ENCODE assay signal across 9 mouse cellular contexts in genomic region chr11:5836126-5836525, GRCm38 (mm10). TPM values are rescaled to one million over a fixed set of nuclear protein-coding genes. Genes with fewer than 3 reads are reported as not detected.
DNase-seq lines count a peak whose midpoint lies in the region; ATAC-seq and TF ChIP-seq lines count a peak whose summit lies in the region.
"Had no signal": no experiment of that assay in that cellular context is flagged by ENCODE, and none has a peak within 500 bp of the region (broad histone marks: within the 10 kb centered on the region; RNA-seq: fewer than 3 reads in every experiment).

No protein-coding gene starts in this region.

- H3K9ac ChIP-seq in midbrain, embryonic 16.5 days (ENCODE audit: low read depth, low read length): no peak overlapping the region

- no peaks in the 10 kb centered on the region for H3K9me3 ChIP-seq in midbrain, embryonic 16.5 days (replicated peaks; ENCODE audit: control insufficient read depth, low read length, poor library complexity, severe bottlenecking)

- CTCF ChIA-PET in Patski (lab: Charles Lee): interaction anchor here (0.7 to 7.3 kb wide), 21 partner anchors 11 to 111 kb away, joined by 3 to 82 read pairs (median 5); partner anchors contain the start of genes Dbnl, Pgam2 and Pold2

- TF ChIP-seq CTCF in layer of hippocampus, adult 2 months (conservative IDR thresholded peaks at IDR 0.05): peak; percentile 55
- TF ChIP-seq CTCF in Patski (IDR thresholded peaks at IDR 0.05): no peak

- peaks cover 4% of the 10 kb centered on the region; the same call in 1 of the 2 replicates for H3K4me1 ChIP-seq in midbrain, embryonic 16.5 days (ENCODE audit: control insufficient read depth, insufficient read depth, low read length)

- 50% methylated on average over 1 of the region's 1 CpGs for WGBS in midbrain, embryonic 16.5 days

- POLR2A ChIA-PET in Patski (lab: Charles Lee): interaction anchor here (0.7 to 3.5 kb wide), 11 partner anchors 14 to 74 kb away, joined by 3 to 20 read pairs (median 5); partner anchors contain the start of genes Pold2 and Urgcp

- in situ Hi-C loops in Patski (cut with MboI; ENCODE audit: low pct_unique_long_range_greater_than_20kb): no loop called here

- H3K27ac ChIP-seq in layer of hippocampus, adult 2 months: no peak overlapping the region
- H3K27ac ChIP-seq in midbrain, embryonic 16.5 days (ENCODE audit: low read length): no peak overlapping the region

- no peaks in the 10 kb centered on the region for H3K27me3 ChIP-seq in Patski
- H3K27me3 ChIP-seq in midbrain, embryonic 16.5 days (ENCODE audit: control insufficient read depth, insufficient read depth, low read depth, low read length): no peaks in the 10 kb centered on the region
- H3K27me3 ChIP-seq: megakaryocyte, embryonic 14.5 days had no signal

- peak; percentile 13 for ATAC-seq in Patski
- ATAC-seq in midbrain, embryonic 16.5 days: no peak

- no peaks in the 10 kb centered on the region for H3K36me3 ChIP-seq in midbrain, embryonic 16.5 days (ENCODE audit: control insufficient read depth, insufficient read depth, low read length)

- peak; percentile 42 to 61 for DNase-seq in adrenal gland, adult (ENCODE audit: inconsistent age in 2 of 2, low spot score in 1 of 2)
- DNase-seq in adrenal gland, postnatal 25 days: no peak
- DNase-seq in layer of hippocampus, adult 2 months (ENCODE audit: low spot score in 2 of 2): no peak
- DNase-seq in layer of hippocampus, adult 11-12 months (ENCODE audit: low spot score): no peak
- no peak for DNase-seq in Patski (ENCODE audit: low read depth, low spot score)
- DNase-seq in kidney, postnatal 36 days: peak; percentile 37 to 50
- no peak for DNase-seq in right cerebral cortex, postnatal 10 days (ENCODE audit: low spot score in 2 of 2)

- no peak overlapping the region for H3K4me3 ChIP-seq in layer of hippocampus, adult 2 months
- H3K4me3 ChIP-seq in midbrain, embryonic 16.5 days (ENCODE audit: low read depth, low read length): no peak overlapping the region
- H3K4me3 ChIP-seq: megakaryocyte, embryonic 14.5 days had no signal

- no peak overlapping the region for H3K4me2 ChIP-seq in midbrain, embryonic 16.5 days (ENCODE audit: low read length)

RNA-seq across cellular contexts. Expression of gene Polm, which starts 1.7 kb away (rescaled TPM):
- 12.0 and 13.8 TPM in 2 replicates for total RNA-seq in adrenal gland, postnatal 25 days (2021)
- 10 to 100 TPM; 14.1 to 15.5 TPM for total RNA-seq in layer of hippocampus, adult 2 months (2021)
- polyA plus RNA-seq in Patski (2021): 47.5 TPM
- 8.1 and 8.2 TPM in 2 replicates for polyA plus RNA-seq in midbrain, embryonic 16.5 days (2015; fragmentation: Nextera tagmentation; extraction: Ambion mirVana)

RNA-seq across cellular contexts. Expression of gene Aebp1, which starts 25.6 kb away (rescaled TPM):
- 399 and 434 TPM in 2 replicates for total RNA-seq in adrenal gland, postnatal 25 days (2021)
- total RNA-seq in layer of hippocampus, adult 2 months (2021): 1 to 10 TPM; 6.2 to 9.1 TPM
- 12.5 TPM for polyA plus RNA-seq in Patski (2021)
- polyA plus RNA-seq in midbrain, embryonic 16.5 days (2015; fragmentation: Nextera tagmentation; extraction: Ambion mirVana): 15.6 and 16.4 TPM in 2 replicates

RNA-seq across cellular contexts. Expression of gene Pgam2, which starts 32.6 kb away (rescaled TPM):
- not detected in 2 replicates for total RNA-seq in adrenal gland, postnatal 25 days (2021)
- total RNA-seq in layer of hippocampus, adult 2 months (2021): 10 to 100 TPM; 14.7 to 16.2 TPM
- 7.7 TPM for polyA plus RNA-seq in Patski (2021)
- 2.4 and 3.1 TPM in 2 replicates for polyA plus RNA-seq in midbrain, embryonic 16.5 days (2015; fragmentation: Nextera tagmentation; extraction: Ambion mirVana)

RNA-seq across cellular contexts. Expression of gene Pold2, which starts 42.0 kb away (rescaled TPM):
- total RNA-seq in adrenal gland, postnatal 25 days (2021): 33.6 and 42.2 TPM in 2 replicates
- total RNA-seq in layer of hippocampus, adult 2 months (2021): 10 to 100 TPM; 19.8 to 23.2 TPM
- 76.9 TPM for polyA plus RNA-seq in Patski (2021)
- 54.0 and 57.4 TPM in 2 replicates for polyA plus RNA-seq in midbrain, embryonic 16.5 days (2015; fragmentation: Nextera tagmentation; extraction: Ambion mirVana)

RNA-seq across cellular contexts. Expression of gene Dbnl, which starts 47.8 kb away (rescaled TPM):
- total RNA-seq in adrenal gland, postnatal 25 days (2021): 66.2 and 77.8 TPM in 2 replicates
- total RNA-seq in layer of hippocampus, adult 2 months (2021): 10 to 100 TPM; 74.6 to 80.0 TPM
- polyA plus RNA-seq in Patski (2021): 120 TPM
- polyA plus RNA-seq in midbrain, embryonic 16.5 days (2015; fragmentation: Nextera tagmentation; extraction: Ambion mirVana): 152 and 156 TPM in 2 replicates

Comparison
In these comparisons a context has a peak if more than half of its experiments do, and no peak if none do; other contexts are left out.
1. DNase-seq: peak in adrenal gland, adult (2 of 2) and kidney, postnatal 36 days (2 of 2); none in adrenal gland, postnatal 25 days (single experiment), layer of hippocampus, adult 2 months (0 of 2), layer of hippocampus, adult 11-12 months (single experiment), Patski (single experiment) and right cerebral cortex, postnatal 10 days (0 of 2).
2. RNA of gene Aebp1, which starts 25.6 kb away (total RNA-seq): 399 to 434 TPM in adrenal gland, postnatal 25 days; 6.2 to 9.1 TPM in layer of hippocampus, adult 2 months; every median in the first group is over 10 times any median in the second.
3. RNA of gene Pgam2, which starts 32.6 kb away (total RNA-seq): 14.7 to 16.2 TPM in layer of hippocampus, adult 2 months; not detected in adrenal gland, postnatal 25 days; every median in the first group is over 10 times any median in the second.